9 mouse cellular contexts compared by ENCODE assay signal in the genomic region with DNA sequence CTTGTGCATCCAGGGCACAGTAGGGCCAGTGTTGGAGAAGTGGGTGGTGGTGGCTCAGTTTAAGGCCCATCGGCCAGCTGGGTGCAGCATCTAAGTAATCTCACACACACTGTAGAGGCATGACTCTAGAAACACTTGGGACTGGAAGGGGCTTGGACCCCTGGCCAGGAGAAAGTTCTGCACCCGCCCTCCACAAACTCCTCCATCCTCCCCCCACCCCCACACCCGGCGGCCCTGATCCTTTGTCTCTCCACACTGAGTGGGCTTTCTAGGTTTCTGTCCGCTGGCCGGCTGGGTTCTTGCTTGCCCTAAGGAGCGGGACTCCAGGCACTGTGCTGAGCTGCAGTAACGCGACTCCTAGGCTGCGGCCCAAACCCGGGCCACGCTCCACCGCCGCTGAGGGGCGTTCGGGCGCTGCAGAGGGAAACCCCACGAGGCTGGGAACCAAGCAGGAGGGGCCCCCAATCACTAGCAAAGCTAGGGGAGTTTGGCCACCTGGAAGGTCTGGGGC. TPM values are rescaled to one million over a fixed set of nuclear protein-coding genes. Genes with fewer than 3 reads are reported as not detected.
DNase-seq lines count a peak whose midpoint lies in the region; ATAC-seq and TF ChIP-seq lines count a peak whose summit lies in the region.
"Had no signal": no experiment of that assay in that cellular context is flagged by ENCODE, and none has a peak within 500 bp of the region (broad histone marks: within the 10 kb centered on the region; RNA-seq: fewer than 3 reads in every experiment).

No protein-coding gene starts in this region.

- H3K9me3 ChIP-seq in forebrain, embryonic 12.5 days, result no peaks in the 10 kb centered on the region
- H3K9me3 ChIP-seq in limb, embryonic 13.5 days, result no peaks in the 10 kb centered on the region

- H3K27me3 ChIP-seq in forebrain, embryonic 12.5 days, result peaks cover 41% of the 10 kb centered on the region
- peaks cover 83% of the 10 kb centered on the region for H3K27me3 ChIP-seq in limb, embryonic 13.5 days

- ATAC-seq in CD4-positive, CD25-positive, alpha-beta regulatory T cell, adult 4 months, result no peak
- ATAC-seq in forebrain, embryonic 12.5 days (ENCODE audit: low FRiP score), result peak; percentile 36
- ATAC-seq in limb, embryonic 13.5 days (ENCODE audit: low FRiP score, low read depth), result peak; percentile 16; the same call in 1 of the 2 replicates

- intact Hi-C loops in left cerebral cortex, adult 2 months (cut with DNase I), result loop anchor here (10.0 kb wide), 1 partner anchor 640 kb away; no protein-coding TSS in a partner anchor

- H3K4me2 ChIP-seq in forebrain, embryonic 12.5 days, result peak overlapping the region; percentile 78
- H3K4me2 ChIP-seq in limb, embryonic 13.5 days (replicated peaks), result peak overlapping the region; percentile 42

- H3K4me1 ChIP-seq in forebrain, embryonic 12.5 days, result peaks cover 72% of the 10 kb centered on the region
- peaks cover 48% of the 10 kb centered on the region for H3K4me1 ChIP-seq in limb, embryonic 13.5 days

- TF ChIP-seq CTCF in left cerebral cortex, adult 2 months (IDR thresholded peaks at IDR 0.05), result no peak

- H3K36me3 ChIP-seq in forebrain, embryonic 12.5 days (replicated peaks), result no peaks in the 10 kb centered on the region
- H3K36me3 ChIP-seq in limb, embryonic 13.5 days, result no peaks in the 10 kb centered on the region

- no peak overlapping the region for H3K4me3 ChIP-seq in left cerebral cortex, adult 2 months
- peak overlapping the region; percentile 79 for H3K4me3 ChIP-seq in forebrain, embryonic 12.5 days (replicated peaks)
- H3K4me3 ChIP-seq in limb, embryonic 13.5 days, result peak overlapping the region; percentile 11; the same call in 1 of the 2 replicates

- under 1% methylated on average over 18 of the region's 18 CpGs for WGBS in forebrain, embryonic 12.5 days
- 2% methylated on average over 18 of the region's 18 CpGs for WGBS in limb, embryonic 13.5 days

- no peak overlapping the region; the same call in 1 of the 2 replicates for H3K27ac ChIP-seq in left cerebral cortex, adult 2 months
- H3K27ac ChIP-seq in forebrain, embryonic 12.5 days, result peak overlapping the region; percentile 98
- H3K27ac ChIP-seq in limb, embryonic 13.5 days, result no peak overlapping the region

- H3K9ac ChIP-seq in forebrain, embryonic 12.5 days, result peak overlapping the region; percentile 97
- H3K9ac ChIP-seq in limb, embryonic 13.5 days, result no peak overlapping the region

- peak; percentile 2 for DNase-seq in CD4-positive, CD25-positive, alpha-beta regulatory T cell, adult 2 months (ENCODE audit: low read depth, low spot score)
- DNase-seq in left cerebral cortex, adult 2 months (ENCODE audit: extremely low spot score in 1 of 2, low spot score in 2 of 2), result peak; percentile 22 to 28
- no peak for DNase-seq in left cerebral cortex, adult 8-10 months (ENCODE audit: low spot score in 2 of 2)
- peak; percentile 21 for DNase-seq in testis, postnatal 14 days (ENCODE audit: low spot score)
- DNase-seq in adipocyte (ENCODE audit: low spot score), result no peak

RNA-seq across cellular contexts. Expression of gene Otx1, which starts 1.7 kb away (rescaled TPM):
- polyA plus RNA-seq in CD4-positive, CD25-positive, alpha-beta regulatory T cell, adult 4 months (2017; shearing (Covaris generic)), result not detected
- total RNA-seq in left cerebral cortex, adult 2 months (2021), result 1 to 10 TPM; 5.0 to 7.4 TPM
- total RNA-seq in left cerebral cortex, adult 8-10 months (2022), result 1 to 10 TPM; 4.9 to 7.1 (median 5.9) TPM
- 34.2 and 34.9 TPM in 2 replicates for polyA plus RNA-seq in forebrain, embryonic 12.5 days (2016; fragmentation: Nextera tagmentation; extraction: Ambion mirVana)
- polyA plus RNA-seq in limb, embryonic 13.5 days (2015; fragmentation: Nextera tagmentation; extraction: Ambion mirVana), result 1.5 and 1.6 TPM in 2 replicates
- polyA plus RNA-seq: large intestine, adult 2 months had no signal

Comparison
In these comparisons a context has a peak if more than half of its experiments do, and no peak if none do; other contexts are left out.
1. DNase-seq: peak in CD4-positive, CD25-positive, alpha-beta regulatory T cell, adult 2 months (single experiment), left cerebral cortex, adult 2 months (2 of 2) and testis, postnatal 14 days (single experiment); none in left cerebral cortex, adult 8-10 months (0 of 2) and adipocyte (single experiment).
2. RNA of gene Otx1, which starts 1.7 kb away (polyA plus RNA-seq): 34.2 to 34.9 TPM in forebrain, embryonic 12.5 days; 1.5 to 1.6 TPM in limb, embryonic 13.5 days and not detected in CD4-positive, CD25-positive, alpha-beta regulatory T cell, adult 4 months; every median in the first group is over 10 times any median in the second.